Mouse (Mus musculus): ENCODE results near the gene 2610042L04Rik.
"Not testable (repeated sequence)": the region's sequence is repeated elsewhere in the genome, so short reads cannot be mapped to it uniquely, and the experiment has no call there.

The 2610042L04Rik gene
- long read RNA-seq, experiment 1 = 0 reads
- long read RNA-seq, experiment 2 = 0 reads

GRCm38 (mm10) chr14:4334476-4335080 lies at the start of gene 2610042L04Rik:
Gene 2610042L04Rik (plus strand): TSS chr14:4334763.
- intact Hi-C loops (cut with DNase I) = not testable (repeated sequence)

GRCm38 (mm10) chr14:4316983-4317382 lies 17.6 kb upstream of the 2610042L04Rik start, which contains the start of gene Gm3149:
Gene Gm3149 (plus strand): TSS chr14:4317283.
- intact Hi-C loops (cut with DNase I) = not testable (repeated sequence)

DNA sequence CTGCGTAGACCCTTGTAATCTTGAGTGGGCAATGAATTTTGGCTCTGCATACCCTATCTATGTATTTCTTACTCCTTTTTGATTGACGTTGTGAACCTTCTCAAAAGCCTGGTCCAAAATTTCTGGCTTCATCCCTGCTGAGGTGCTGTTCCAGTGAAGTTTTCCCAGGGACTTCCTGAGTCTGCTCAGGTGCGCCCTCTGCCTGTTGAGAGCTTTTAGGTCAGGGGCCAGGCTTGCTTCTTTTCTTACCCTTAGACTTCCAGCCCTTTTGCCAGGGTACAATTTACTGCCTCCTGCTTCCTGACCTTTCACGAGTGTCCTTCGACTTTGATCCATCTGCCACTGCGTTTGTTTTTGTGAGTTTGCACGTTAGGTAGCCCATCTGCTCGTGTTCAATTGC lies 943 bp downstream of the 2610042L04Rik start:
- intact Hi-C loops (cut with DNase I) = not testable (repeated sequence)

- intact Hi-C loops (cut with DNase I) = not testable (repeated sequence)
Measured at GRCm38 (mm10) chr14:4368991-4369390, 34.4 kb downstream of the 2610042L04Rik start.

DNA sequence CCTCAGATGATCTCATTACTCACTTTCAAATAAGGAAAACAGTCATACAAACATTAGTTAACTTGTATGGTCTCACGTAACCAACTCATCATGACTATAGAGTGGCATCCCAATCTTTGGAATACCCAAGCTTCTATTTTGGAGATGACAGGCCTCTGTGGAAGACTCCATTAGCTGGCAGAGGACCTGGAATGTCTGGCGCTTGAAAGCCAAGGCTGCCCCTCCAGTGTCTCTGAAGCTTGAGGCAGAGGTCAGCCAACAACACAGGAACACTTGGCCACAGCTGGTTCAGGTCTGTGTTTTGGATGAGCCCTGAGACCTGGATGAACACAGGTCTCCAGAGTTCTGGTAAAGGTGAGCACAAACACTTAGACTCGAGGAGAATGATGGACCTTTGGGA lies 35.1 kb downstream of the 2610042L04Rik start:
- intact Hi-C loops (cut with DNase I) = not testable (repeated sequence)

- intact Hi-C loops (cut with DNase I) = not testable (repeated sequence)
Measured at GRCm38 (mm10) chr14:4377871-4378270, 43.3 kb downstream of the 2610042L04Rik start.

DNA sequence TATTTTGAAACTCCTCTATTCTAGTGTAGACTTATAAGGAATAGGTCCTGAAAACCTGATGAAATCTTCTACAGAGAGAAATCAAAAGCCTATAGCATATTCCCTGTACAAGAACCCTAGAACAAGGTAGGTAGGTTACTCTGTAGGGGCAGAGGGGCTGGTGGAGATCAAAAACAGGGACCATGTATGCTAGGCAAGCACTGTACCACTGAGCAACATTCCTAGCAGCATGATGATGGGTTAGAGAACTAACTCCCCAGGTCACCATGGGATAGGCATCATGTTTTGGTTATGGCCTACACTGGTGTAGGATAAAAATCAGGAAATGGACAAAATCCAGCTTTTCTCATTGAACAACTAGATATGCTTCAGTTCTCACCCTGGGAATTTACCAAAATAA lies 51.0 kb downstream of the 2610042L04Rik start:
- intact Hi-C loops (cut with DNase I) = not testable (repeated sequence)

- intact Hi-C loops (cut with DNase I) = not testable (repeated sequence)
Measured at GRCm38 (mm10) chr14:4392841-4393530, 58.4 kb downstream of the 2610042L04Rik start.

- intact Hi-C loops (cut with DNase I) = not testable (repeated sequence)
Measured at GRCm38 (mm10) chr14:4397226-4397625, 62.7 kb downstream of the 2610042L04Rik start, which contains the start of gene Gm3159. Gene Gm3159 (plus strand): TSS chr14:4397526.

DNA sequence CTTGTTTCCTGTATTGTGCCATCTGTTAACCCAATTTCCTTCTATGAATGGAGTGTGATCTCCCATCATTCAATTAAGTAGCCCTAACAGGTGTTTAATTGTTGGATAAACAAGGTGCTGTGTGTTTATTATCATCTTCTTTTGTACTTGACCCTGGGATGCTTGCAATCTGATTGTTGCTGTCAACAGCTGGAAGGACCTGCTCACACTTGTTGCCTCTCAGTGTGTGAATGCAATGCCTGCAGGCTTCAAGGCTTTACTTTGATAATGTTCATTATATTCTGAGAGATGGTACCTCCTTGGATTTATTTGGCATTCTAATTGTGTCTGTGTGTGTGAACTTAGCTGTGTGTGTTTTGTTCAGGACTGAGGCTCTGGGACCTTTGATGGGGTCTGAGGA lies 64.1 kb downstream of the 2610042L04Rik start:
- intact Hi-C loops (cut with DNase I) = not testable (repeated sequence)

DNA sequence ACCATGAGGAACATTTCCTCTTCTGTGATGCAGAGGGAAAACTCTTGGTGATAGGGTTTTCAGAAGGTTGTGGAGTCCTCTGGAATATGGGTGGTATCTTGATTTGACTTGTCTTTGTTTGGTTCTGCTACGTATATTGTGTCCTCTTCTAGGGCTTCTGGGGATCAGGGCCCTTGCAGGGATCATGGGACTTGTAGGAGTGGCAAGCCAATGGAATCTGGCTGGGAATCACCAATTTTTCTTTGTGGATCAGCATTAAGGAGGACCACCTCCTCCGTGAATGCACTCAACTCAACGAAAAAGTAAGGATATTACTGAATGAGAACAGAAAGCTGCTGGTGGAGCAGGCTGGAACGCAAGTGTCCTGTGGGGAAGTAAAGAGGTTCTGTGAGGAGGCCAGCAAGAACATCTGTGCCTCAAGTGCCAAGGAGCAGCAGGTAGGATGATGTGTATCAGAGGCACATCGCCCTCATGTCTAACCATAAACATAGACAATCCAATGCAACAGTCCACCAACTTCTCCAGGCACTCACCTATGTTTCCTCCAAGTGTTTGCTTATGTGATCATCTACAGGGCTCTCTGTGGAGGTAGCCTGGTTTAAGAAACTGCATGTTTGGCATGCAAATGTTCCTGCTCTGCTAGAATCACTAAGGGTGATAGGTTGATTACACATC lies 65.7 kb downstream of the 2610042L04Rik start:
- intact Hi-C loops (cut with DNase I) = not testable (repeated sequence)

- intact Hi-C loops (cut with DNase I) = not testable (repeated sequence)
Measured at GRCm38 (mm10) chr14:4401245-4401644, 66.7 kb downstream of the 2610042L04Rik start.

- intact Hi-C loops (cut with DNase I) = not testable (repeated sequence)
Measured at GRCm38 (mm10) chr14:4403840-4404239, 69.3 kb downstream of the 2610042L04Rik start.
